Mouse (Mus musculus): ENCODE measurements at regions not wholly inside any gene's neighbourhood (a gene's known extent, or its start where the extent isn't known, plus 50 kb on each side); places are given as distances from the start of the nearest gene placed in this dataset.

DNA sequence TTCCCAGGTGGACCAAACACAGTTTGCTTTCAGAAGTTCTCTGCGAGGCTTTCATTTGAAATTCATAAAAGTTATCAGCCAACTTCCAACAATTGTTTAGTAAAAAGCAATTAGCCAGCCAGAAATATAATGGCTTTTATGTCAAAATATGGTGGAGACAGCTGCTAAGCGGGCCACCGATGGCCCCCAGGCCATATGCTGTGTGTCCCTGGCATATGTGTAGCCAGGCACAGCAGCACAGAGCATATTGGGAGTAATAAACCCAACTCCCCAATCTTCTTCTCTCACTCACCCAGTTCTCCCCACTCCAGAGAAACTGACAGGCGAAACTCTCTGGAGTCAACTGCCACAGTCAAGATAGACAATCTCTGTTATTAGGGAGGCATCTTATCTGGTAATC is 137.5 kb upstream of the Sel1l start:
- no peak for DNase-seq (ENCODE audit: low spot score)

DNA sequence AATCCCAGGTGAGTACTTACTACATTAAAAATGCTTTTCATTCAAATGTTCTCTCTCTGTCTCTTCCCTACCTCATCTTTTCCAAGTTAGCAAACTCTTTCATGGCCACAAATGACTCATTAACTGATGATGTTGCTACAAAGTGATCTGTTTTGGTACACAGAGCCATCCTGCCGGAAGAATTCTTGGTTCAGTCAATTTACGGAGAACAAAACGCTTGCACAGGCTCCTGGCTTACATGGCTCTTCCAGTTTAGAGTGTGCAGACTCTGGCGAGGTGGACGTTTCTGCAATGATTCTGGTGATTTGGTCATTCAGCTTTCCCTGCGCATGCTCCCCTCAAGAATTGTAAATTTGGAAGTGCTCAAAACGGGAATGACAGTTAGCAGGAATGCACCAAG is 131.4 kb upstream of the Sel1l start:
- no peak for DNase-seq (ENCODE audit: low spot score)

DNA sequence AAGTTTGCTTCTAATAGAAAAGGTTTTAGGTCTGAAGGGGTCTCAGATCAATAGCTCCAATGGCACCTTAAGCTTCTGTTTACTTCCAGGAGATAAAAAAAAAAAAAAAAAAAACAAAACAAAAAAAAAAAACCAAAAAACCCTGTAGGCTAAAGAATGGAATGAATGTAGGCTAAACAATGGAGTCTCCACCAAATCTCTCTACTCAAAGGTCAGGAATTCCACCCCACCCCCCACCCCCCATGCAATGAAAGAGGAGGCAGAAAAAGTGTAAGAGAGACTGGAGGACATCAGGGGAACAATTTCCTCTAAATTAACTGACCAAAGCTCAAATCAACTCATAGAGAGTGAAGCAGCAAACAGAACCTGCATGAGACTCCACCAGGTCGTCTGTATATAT is 122.1 kb upstream of the Sel1l start:
- no peak for DNase-seq (ENCODE audit: low spot score)

DNA sequence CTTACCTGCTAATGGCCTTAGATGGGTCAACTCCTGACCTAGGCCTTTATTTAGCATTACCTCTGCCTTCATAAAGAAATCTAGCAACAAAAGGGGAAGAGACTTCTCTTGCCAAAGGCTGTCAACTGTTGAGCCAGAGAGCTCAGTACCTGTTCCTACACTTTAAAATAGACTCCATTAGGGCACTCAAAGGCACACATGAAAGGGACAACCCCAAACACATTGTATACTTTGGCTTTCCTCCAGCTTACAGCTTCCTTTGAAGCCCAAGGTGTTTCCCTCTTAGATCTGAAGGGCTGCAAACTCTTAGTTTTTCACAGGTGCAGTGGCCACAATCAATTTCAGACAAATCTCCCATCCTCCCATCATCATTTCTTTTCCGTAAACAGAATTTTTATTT is 117.0 kb upstream of the Sel1l start:
- DNase-seq (ENCODE audit: low spot score) = no peak

DNA sequence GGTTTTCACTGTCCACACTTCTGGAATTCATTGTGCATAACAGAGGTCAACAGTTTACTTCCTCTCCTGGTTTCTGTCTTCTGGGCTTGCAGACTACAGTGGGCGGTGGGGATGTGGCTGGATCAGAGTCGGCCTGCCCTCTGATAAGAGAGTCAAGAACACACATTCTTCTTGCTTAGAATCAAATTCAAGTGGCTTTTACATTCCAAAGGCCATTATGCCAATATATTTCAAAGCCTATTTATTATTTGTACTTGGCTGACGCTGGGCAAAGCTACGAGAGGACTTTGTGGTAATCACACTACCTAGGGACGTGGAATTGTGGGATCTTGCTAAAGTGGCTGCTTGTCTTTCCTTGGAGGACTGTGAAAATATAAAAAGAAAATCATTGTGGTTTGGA is 114.3 kb upstream of the Sel1l start:
- DNase-seq (ENCODE audit: low spot score) = no peak

DNA sequence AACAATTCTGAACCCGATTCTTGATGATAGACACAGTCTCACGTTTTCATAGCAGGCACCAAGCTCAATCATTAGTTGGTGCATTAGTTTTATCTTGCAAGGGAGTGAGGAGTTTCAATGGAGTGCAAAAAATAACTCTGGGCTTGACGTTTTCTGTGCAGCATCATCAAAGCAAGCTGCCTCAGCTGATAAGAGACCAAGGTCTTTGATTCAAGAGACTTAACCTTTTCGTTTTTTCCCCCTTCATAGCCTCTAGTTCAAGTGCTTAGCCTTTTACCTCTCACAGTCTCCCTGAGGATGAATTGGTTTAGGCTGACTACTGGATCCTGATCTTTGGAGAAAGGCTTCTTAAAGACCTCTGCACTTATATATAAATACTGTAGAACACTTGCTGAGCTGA is 109.1 kb upstream of the Sel1l start:
- no peak for DNase-seq (ENCODE audit: low spot score)

DNA sequence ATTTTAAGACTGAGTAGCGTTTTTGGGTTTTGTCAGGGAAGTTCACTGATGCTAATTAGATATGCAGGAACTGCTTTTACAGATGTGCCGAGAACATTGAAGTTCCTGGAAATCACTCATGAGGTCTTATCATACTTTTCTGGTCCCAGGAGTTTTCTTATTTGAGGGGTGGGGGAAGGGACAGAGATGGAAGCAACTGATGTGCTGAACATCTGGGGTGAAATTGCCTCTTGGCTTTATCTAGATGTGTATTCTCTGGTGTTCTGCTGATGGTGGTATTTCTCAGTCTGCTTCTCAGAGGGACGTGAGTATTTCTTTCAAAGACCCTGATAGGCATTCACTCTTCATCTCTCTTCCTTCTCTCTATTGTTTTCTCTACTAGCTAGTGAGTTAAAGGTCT is 107.5 kb upstream of the Sel1l start:
- no peak for DNase-seq (ENCODE audit: low spot score)

DNA sequence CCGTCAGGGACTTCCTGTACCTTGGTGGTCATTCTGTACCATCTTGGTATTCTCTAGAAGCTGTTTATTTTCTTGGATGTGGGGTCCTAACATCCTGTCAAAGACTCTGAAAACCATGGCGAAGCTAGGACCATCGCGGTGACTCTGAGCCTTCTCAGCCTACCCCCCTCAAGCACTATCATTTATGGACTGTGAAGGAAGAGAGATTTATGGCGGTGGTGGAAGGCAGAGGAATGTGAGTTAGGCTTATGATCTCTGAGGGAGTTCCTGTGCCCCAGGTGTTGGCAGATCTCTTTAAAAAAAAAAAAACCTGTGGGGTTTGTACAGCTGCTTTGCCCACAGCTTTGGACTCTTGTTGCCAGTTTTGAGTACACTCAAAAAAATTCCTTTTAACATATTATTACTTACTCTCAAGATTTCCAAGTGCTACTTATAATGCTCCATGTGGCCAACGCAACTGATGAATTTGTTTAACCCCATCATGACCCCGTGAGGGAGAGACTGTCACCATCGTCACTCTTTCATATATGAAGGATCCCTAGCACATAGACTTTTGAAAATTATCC is 99.7 kb upstream of the Sel1l start:
- no peak for DNase-seq (ENCODE audit: low spot score)

DNA sequence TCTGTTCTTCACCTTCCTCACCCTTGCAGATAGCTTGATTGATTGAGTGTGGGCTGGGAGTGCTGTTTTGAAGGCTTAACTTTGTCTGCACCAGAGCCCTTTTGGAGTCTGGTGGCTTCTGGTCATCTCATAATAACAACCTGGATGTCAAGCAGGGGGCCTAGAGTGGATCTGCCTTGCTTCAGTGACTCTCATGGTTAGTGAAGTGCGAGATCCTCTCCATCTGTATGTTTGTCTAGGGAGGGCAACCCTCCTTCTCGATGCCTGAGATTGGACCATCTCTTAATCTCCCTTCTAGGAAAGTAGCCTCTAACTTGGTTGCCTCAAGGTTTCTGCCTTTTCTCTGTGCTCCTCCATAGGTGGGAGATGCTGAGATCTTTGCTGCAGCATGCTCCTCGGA is 99.0 kb upstream of the Sel1l start:
- no peak for DNase-seq (ENCODE audit: low spot score)

DNA sequence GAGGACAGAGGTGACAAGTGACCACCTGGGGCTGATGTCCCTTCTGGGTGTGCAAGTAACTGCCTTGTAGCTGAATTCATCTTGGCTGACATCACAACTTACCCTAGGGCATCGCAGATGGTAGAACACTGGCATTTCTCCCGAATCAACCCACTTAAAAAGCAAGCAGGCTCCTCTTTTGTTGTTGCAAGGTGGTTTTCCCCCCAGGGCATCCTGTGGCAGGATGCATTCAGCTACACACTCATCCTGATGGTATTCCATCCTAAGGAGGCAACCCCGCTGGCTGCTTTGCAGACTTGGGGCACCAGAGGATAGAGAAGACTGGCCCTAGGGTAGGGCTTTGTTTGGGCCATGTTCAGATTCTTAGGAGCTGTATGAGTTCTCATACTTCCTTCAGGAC is 97.6 kb upstream of the Sel1l start:
- no peak for DNase-seq (ENCODE audit: low spot score)

DNA sequence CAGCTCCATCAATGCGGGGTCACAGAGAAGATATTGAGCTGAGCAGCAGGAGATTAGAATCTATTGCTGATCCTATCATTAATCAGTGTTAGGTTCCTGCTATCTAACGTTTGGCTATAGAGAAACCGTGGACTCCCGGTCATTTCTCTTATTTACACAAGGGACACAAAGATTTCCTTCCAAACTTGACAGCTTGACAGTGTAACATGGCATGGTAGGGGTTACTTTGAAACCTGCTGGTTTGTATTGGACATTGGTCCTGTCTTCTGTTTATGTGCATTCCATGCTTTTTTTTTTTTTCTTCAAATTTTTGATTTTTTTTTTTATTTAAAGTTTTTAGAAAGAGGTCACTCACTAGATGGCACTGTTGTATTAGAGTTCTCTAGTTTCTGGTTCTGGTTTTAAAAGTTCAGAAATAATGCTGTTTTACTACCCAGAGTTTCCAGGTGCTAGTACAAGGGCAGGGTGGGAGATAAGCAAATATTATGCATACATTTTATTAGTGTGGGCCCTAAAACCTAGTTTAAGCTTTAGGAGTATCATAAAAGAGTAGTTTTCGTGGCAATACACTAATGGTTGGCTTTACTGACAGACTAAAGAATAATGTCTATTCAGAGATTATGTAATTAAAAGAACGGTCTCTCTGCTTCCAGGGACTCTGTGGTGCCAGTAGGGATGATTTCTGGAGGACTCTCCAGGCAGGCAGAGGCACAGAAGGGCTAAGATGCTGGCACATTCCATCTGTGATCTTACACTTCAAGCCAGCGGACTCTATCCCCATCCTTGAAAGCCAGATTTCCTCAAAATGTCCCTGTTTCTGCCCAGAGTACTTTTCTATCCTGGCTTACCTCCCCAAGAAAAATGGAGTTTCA is 83.8 kb upstream of the Sel1l start:
- DNase-seq (ENCODE audit: low spot score) = peak; percentile 52

DNA sequence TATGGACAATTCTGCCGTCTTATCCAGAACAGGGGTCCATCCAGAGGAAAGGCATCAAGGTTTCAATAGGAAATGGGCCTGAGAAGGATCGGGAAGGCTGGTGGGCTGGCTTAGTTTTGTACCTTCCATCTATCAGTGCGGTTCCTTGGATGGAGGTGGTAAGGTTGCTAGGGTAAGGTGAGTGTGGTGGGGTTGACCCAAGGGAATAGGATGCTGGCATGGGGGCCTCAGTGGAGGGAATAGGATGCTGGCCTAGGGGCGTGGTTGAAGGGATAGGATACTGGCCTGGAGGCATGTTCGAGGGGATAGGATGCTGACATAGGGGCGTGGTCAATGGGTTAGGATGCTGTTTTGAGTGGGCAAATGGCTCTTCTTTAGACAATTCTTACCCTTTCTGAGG is 82.6 kb upstream of the Sel1l start:
- DNase-seq (ENCODE audit: low spot score) = no peak

DNA sequence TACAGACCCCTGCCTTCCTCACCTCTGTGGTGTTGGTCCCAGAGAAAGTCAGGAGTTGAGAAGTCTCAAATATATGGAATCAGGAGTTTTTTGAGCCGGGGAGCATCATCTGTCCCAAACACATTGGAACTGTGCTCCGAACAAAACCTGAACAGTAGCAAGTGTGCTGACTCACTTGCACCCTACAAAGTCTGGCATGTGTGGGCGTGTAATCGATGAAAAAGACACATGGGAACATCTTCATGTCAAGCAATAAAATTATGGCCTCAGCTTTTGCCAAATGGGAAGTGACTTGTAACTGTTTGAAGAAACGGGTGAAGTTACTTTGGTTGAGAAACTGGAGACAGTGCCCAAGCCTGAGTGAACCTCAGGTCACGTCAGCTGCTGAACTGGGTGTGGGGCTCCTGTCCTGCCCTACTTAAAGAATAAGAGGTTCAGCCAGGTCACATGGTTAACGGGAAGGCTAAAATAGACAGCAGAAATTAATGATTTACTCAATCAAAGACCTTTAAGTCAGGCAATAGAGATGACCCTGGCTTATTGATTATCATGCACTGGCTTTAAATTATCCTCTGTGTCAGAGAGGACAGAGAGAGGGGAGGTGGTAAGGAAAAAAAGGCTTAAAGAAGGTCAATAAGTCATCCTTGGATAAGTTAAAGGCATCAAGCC is 80.6 kb upstream of the Sel1l start:
- no peak for DNase-seq (ENCODE audit: low spot score)

DNA sequence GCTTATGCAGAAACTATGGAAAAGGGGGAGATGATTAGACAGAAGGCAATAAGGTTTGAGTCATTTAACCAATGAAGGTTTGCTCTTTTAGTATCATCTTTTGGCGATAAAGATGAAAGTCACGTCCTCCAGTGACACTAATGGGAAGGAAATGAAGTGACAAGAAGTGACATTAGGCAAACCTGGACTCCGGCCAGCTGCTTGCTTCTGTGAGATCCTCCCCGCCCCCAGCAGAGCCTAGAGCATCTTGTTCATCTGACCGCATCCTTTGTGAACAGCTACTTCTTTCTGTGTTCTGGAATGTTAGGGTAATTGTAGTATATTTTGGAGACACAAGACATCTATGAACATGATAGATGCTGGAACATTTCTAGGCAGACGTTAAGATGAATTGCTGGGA is 78.6 kb upstream of the Sel1l start:
- DNase-seq (ENCODE audit: low spot score) = no peak

DNA sequence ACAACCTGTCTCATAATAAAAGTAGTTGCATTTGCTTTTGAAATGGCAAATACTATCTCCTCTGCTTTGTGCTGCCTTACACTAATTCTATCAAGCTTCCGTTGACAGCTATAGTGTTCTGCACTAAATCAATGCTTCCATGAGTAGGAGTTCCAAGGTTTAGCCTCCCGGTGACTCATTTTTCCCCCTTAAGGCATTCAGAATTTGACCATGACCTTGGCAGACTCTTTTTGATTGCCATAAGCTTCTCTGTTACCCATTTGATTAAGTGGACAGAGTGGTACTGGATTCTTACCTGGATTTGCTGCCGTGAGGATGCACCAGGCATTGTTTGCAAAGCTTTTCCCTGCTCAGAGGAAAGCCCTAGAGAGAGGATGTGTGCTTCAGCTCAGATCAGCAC is 66.5 kb upstream of the Sel1l start:
- no peak for DNase-seq (ENCODE audit: low spot score)

DNA sequence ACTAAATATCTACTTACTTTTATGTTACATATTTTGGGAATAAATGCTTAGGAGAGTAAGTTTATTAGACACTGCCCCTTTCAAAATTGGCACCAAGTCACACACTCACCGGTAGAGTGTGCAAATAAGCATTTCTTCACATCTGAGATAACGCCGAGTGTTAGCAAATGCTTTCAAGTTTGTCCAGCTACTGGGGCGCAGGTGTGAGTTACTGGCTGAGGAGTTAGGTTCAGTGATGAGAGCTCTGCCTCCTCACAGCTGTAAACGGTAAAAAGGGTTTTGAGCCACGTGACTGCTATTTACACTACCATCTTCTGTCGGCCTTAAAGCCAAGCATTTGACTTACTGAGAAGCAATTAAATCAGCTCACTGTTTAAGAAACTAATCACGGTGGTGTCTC is 61.6 kb upstream of the Sel1l start:
- DNase-seq (ENCODE audit: low spot score) = no peak
